Mouse (Mus musculus) stomach, embryonic 16.5 days (tissue): ENCODE measurements around the gene Zfp747. TPM values are rescaled to one million over a fixed set of nuclear protein-coding genes. Genes with fewer than 3 reads are reported as not detected.

Source experiments
- ATAC-seq: fragments of 200-750 bp; cut with Nextera tagmentation; 2 replicates; pipeline ENCODE4 v1.8.0; 2017; ENCODE audit warnings: moderate number of reproducible peaks, moderate TSS enrichment; ENCODE audit not compliant: insufficient read depth, low FRiP score
- H3K27ac ChIP-seq: fragments of 300-500 bp; sonication (generic); 2 replicates; pipeline ENCODE4 v1.5.1; 2014; ENCODE audit warnings: low read length
- H3K27me3 ChIP-seq: fragments of 300-500 bp; sonication (generic); 2 replicates; pipeline ENCODE4 v1.6.1; 2014; ENCODE audit warnings: low read length, control low read depth, mixed read lengths; ENCODE audit not compliant: control insufficient read depth, insufficient read depth
- H3K36me3 ChIP-seq: fragments of 300-500 bp; sonication (generic); 2 replicates; pipeline ENCODE4 v1.6.1; 2014; ENCODE audit warnings: low read length; ENCODE audit not compliant: control insufficient read depth, insufficient read depth
- H3K4me1 ChIP-seq: fragments of 300-500 bp; sonication (generic); 2 replicates; pipeline ENCODE4 v1.6.1; 2014; ENCODE audit warnings: low read length, control low read depth, mixed read lengths; ENCODE audit not compliant: control insufficient read depth, insufficient read depth
- H3K4me2 ChIP-seq: fragments of 300-500 bp; sonication (generic); 2 replicates; pipeline ENCODE4 v1.6.1; 2014; ENCODE audit warnings: low read depth, low read length, mixed read lengths
- H3K4me3 ChIP-seq: fragments of 300-500 bp; sonication (generic); replicated peaks from 2 replicates; pipeline ENCODE4 v1.5.1; 2014; ENCODE audit warnings: mild to moderate bottlenecking, low read length
- H3K9ac ChIP-seq: fragments of 300-500 bp; sonication (generic); 2 replicates; pipeline ENCODE4 v1.6.1; 2014; ENCODE audit warnings: low read length
- H3K9me3 ChIP-seq: fragments of 300-500 bp; sonication (generic); replicated peaks from 2 replicates; pipeline ENCODE4 v1.6.1; 2016; ENCODE audit warnings: low read length, control low read depth; ENCODE audit not compliant: control insufficient read depth
- WGBS: fragments of 180-500 bp; shearing (Covaris S2); extraction: QIAGEN DNeasy Blood & Tissue Kit; methylation state at CpG from one replicate; pipeline ENCODE4 v1.1.7; 2014; 5-methylcytosine and 5-hydroxymethylcytosine counted together
- polyA plus RNA-seq: library from polyadenylated mRNA; unstranded; fragments of >200 nt; fragmentation: Nextera tagmentation; extraction: Ambion mirVana; gene quantifications from 2 replicates; pipeline ENCODE4 v1.2.1, GENCODE M21; 2015

Gene Zfp747
- polyA plus RNA-seq, 1 experiment from 2014 or later, result 9.6 TPM

GRCm38 (mm10) chr7:127326685-127327084, 49.2 kb downstream of the Zfp747 start:
- Histone ChIP-seq H3K27ac (no peak overlapping the region), H3K27me3 (no peaks in the 10 kb centered on the region), H3K4me1 (no peaks in the 10 kb centered on the region), H3K4me2 (no peak overlapping the region), H3K9ac (no peak overlapping the region), H3K36me3 (no peaks in the 10 kb centered on the region), H3K4me3 (no peak overlapping the region), H3K9me3 (no peaks in the 10 kb centered on the region)
- 69% methylated on average over 2 of the region's 2 CpGs for WGBS
- no peak for ATAC-seq

- H3K36me3 ChIP-seq, result no peaks in the 10 kb centered on the region
- no peaks in the 10 kb centered on the region for H3K4me1 ChIP-seq
- H3K4me3 ChIP-seq, result no peak overlapping the region
- no peak overlapping the region for H3K9ac ChIP-seq
- no peaks in the 10 kb centered on the region for H3K27me3 ChIP-seq
- no peak overlapping the region for H3K27ac ChIP-seq
- no peak overlapping the region for H3K4me2 ChIP-seq
- no peaks in the 10 kb centered on the region for H3K9me3 ChIP-seq
- WGBS, result 83% methylated on average over 8 of the region's 8 CpGs
- no peak for ATAC-seq
Measured at GRCm38 (mm10) chr7:127325550-127325949, 50.3 kb downstream of the Zfp747 start.

- 84% methylated on average over 7 of the region's 7 CpGs for WGBS
- H3K4me1 ChIP-seq, result no peaks in the 10 kb centered on the region
- no peaks in the 10 kb centered on the region for H3K27me3 ChIP-seq
- H3K36me3 ChIP-seq, result no peaks in the 10 kb centered on the region
- no peak for ATAC-seq
- H3K27ac ChIP-seq, result no peak overlapping the region
- no peak overlapping the region for H3K4me3 ChIP-seq
- H3K9me3 ChIP-seq, result no peaks in the 10 kb centered on the region
- no peak overlapping the region for H3K4me2 ChIP-seq
- H3K9ac ChIP-seq, result no peak overlapping the region
Measured at GRCm38 (mm10) chr7:127324944-127325343, 50.9 kb downstream of the Zfp747 start.

Other genes starting within 250 kb of the Zfp747 start
- gene Spn, start 238.2 kb downstream of the Zfp747 start, polyA plus RNA-seq, result 0.77 and 1.3 TPM in 2 replicates
- 43.7 and 47.7 TPM in 2 replicates for gene Cd2bp2, start 180.0 kb downstream of the Zfp747 start, polyA plus RNA-seq
- 15.4 and 15.7 TPM in 2 replicates for gene Tbc1d10b, start 167.6 kb downstream of the Zfp747 start, polyA plus RNA-seq
- gene Mylpf, start 167.2 kb downstream of the Zfp747 start, polyA plus RNA-seq, result 23.9 and 312 TPM in 2 replicates
- 27.1 and 28.5 TPM in 2 replicates for gene Zfp553, start 143.0 kb downstream of the Zfp747 start, polyA plus RNA-seq
- gene Sept1, start 142.9 kb downstream of the Zfp747 start, polyA plus RNA-seq, result 14.7 and 15.0 TPM in 2 replicates
- gene Zfp771, start 131.8 kb downstream of the Zfp747 start, polyA plus RNA-seq, result 35.5 and 37.8 TPM in 2 replicates
- gene Dctpp1, start 115.3 kb downstream of the Zfp747 start, polyA plus RNA-seq, result 131 and 145 TPM in 2 replicates
- gene Sephs2, start 102.0 kb downstream of the Zfp747 start, polyA plus RNA-seq, result 82.2 and 94.3 TPM in 2 replicates
- 3.1 and 4.0 TPM in 2 replicates for gene Itgal, start 79.8 kb downstream of the Zfp747 start, polyA plus RNA-seq
- gene Zfp768, start 30.5 kb downstream of the Zfp747 start, polyA plus RNA-seq, result 12.0 and 13.9 TPM in 2 replicates
- 6.2 and 6.7 TPM in 2 replicates for gene 9130019O22Rik, start 11.1 kb upstream of the Zfp747 start, polyA plus RNA-seq
- 6.1 and 9.3 TPM in 2 replicates for gene E430018J23Rik, start 17.6 kb upstream of the Zfp747 start, polyA plus RNA-seq
- 7.1 and 7.6 TPM in 2 replicates for gene Zfp764, start 30.8 kb upstream of the Zfp747 start, polyA plus RNA-seq
- gene Zfp688, start 46.0 kb upstream of the Zfp747 start, polyA plus RNA-seq, result 21.5 and 24.4 TPM in 2 replicates
- 5.0 and 5.8 TPM in 2 replicates for gene Zfp689, start 73.1 kb upstream of the Zfp747 start, polyA plus RNA-seq
- gene Prr14, start 83.6 kb upstream of the Zfp747 start, polyA plus RNA-seq, result 35.9 and 37.8 TPM in 2 replicates
- 10.5 and 11.1 TPM in 2 replicates for gene Fbrs, start 103.1 kb upstream of the Zfp747 start, polyA plus RNA-seq
- gene Srcap, start 135.9 kb upstream of the Zfp747 start, polyA plus RNA-seq, result 20.3 and 32.4 TPM in 2 replicates
- 12.3 and 13.2 TPM in 2 replicates for gene Gm42715, start 143.5 kb upstream of the Zfp747 start, polyA plus RNA-seq
- 10.1 and 14.0 TPM in 2 replicates for gene Tmem265, start 185.3 kb upstream of the Zfp747 start, polyA plus RNA-seq
- 37.6 and 44.1 TPM in 2 replicates for gene Phkg2, start 197.3 kb upstream of the Zfp747 start, polyA plus RNA-seq
- 6.3 and 8.1 TPM in 2 replicates for gene Ccdc189, start 212.5 kb upstream of the Zfp747 start, polyA plus RNA-seq
- gene Rnf40, start 212.7 kb upstream of the Zfp747 start, polyA plus RNA-seq, result 41.6 and 41.7 TPM in 2 replicates
- gene Zfp629, start 239.7 kb upstream of the Zfp747 start, polyA plus RNA-seq, result 10.4 and 10.9 TPM in 2 replicates